Mouse (Mus musculus): ENCODE measurements at regions not wholly inside any gene's neighbourhood (a gene's known extent, or its start where the extent isn't known, plus 50 kb on each side); places are given as distances from the start of the nearest gene placed in this dataset.

- H3K27ac ChIP-seq, result no peak overlapping the region
- peak overlapping the region; percentile 34; the same call in 1 of the 2 replicates for H3K4me2 ChIP-seq
- H3K4me3 ChIP-seq, result no peak overlapping the region
- peaks cover 9% of the 10 kb centered on the region for H3K4me1 ChIP-seq
- 53% methylated on average over 17 of the region's 17 CpGs for WGBS
- peak overlapping the region; percentile 41; the same call in 1 of the 2 replicates for H3K9ac ChIP-seq
- no peaks in the 10 kb centered on the region for H3K9me3 ChIP-seq
- no peak for ATAC-seq (ENCODE audit: insufficient number of reproducible peaks, insufficient read depth, low FRiP score, low TSS enrichment, low read depth)
- no peaks in the 10 kb centered on the region for H3K27me3 ChIP-seq
- no peaks in the 10 kb centered on the region for H3K36me3 ChIP-seq
Observed at GRCm38 (mm10) chr2:169158005-169158673, 202.8 kb upstream of the Zfp64 start.

DNA sequence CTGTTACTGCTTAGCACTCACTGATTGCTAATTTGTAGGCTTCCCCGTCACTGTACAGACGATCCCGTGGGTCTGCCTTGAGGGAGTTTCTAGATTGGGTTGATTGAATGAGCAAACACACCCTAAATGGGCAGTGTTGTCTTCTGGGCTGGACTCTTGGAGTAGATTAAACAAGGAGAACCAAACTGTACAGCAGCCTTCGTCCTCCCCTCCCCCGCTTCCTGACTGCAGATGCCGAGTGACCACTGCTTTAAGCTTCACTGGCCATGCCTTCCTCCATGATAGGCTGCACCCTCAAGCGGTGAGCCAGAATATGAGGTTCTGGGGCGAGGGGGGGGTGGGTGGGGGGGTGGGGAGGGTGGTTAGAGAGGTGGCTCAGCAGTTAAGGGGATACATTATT is 201.5 kb upstream of the Zfp64 start:
- H3K4me1 ChIP-seq, result peaks cover 9% of the 10 kb centered on the region
- H3K27ac ChIP-seq, result no peak overlapping the region
- H3K4me2 ChIP-seq, result no peak overlapping the region
- H3K36me3 ChIP-seq, result no peaks in the 10 kb centered on the region
- H3K27me3 ChIP-seq, result no peaks in the 10 kb centered on the region
- 0 out of 2 replicates have a peak overlapping the region, but pooled peaks have one; percentile 21 for H3K9ac ChIP-seq
- WGBS, result 40% methylated on average over 8 of the region's 8 CpGs
- H3K4me3 ChIP-seq, result no peak overlapping the region
- ATAC-seq (ENCODE audit: insufficient number of reproducible peaks, insufficient read depth, low FRiP score, low TSS enrichment, low read depth), result no peak
- H3K9me3 ChIP-seq, result no peaks in the 10 kb centered on the region

- WGBS, result 80% methylated on average over 12 of the region's 12 CpGs
- ATAC-seq (ENCODE audit: insufficient number of reproducible peaks, insufficient read depth, low FRiP score, low TSS enrichment, low read depth), result no peak
Observed at GRCm38 (mm10) chr2:169154881-169155280, 199.5 kb upstream of the Zfp64 start.

DNA sequence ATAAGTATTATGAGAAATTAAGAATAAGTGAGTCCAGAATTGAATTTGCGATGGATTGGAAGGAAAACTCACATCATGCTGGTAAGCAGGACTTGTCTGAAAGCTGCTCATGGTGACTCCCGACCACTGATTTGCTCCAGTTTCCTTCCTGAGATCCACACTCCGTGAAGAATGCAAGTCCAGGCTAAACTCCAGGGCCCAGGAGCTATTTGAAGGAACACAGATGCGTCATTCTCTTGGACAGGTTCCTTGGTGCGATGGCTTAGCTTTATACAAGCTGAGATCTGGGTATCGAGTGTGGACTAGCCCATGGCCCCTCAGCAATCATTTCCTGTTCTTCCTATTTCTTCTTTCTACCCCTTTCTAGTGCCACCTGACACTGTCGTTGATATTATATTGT is 192.3 kb upstream of the Zfp64 start:
- no peak overlapping the region for H3K4me3 ChIP-seq
- no peaks in the 10 kb centered on the region for H3K9me3 ChIP-seq
- ATAC-seq (ENCODE audit: insufficient number of reproducible peaks, insufficient read depth, low FRiP score, low TSS enrichment, low read depth), result no peak
- no peaks in the 10 kb centered on the region for H3K4me1 ChIP-seq
- no peaks in the 10 kb centered on the region for H3K36me3 ChIP-seq
- H3K9ac ChIP-seq, result no peak overlapping the region
- no peaks in the 10 kb centered on the region for H3K27me3 ChIP-seq
- no peak overlapping the region for H3K27ac ChIP-seq
- WGBS, result 75% methylated on average over 7 of the region's 7 CpGs
- no peak overlapping the region for H3K4me2 ChIP-seq

More at GRCm38 (mm10) chr2:169154881-169155280, 199.5 kb upstream of the Zfp64 start:
- no peaks in the 10 kb centered on the region for H3K9me3 ChIP-seq
- no peak overlapping the region for H3K27ac ChIP-seq
- H3K4me2 ChIP-seq, result no peak overlapping the region
- H3K4me1 ChIP-seq, result peaks cover 9% of the 10 kb centered on the region
- H3K9ac ChIP-seq, result no peak overlapping the region
- no peak overlapping the region for H3K4me3 ChIP-seq
- no peaks in the 10 kb centered on the region for H3K27me3 ChIP-seq
- no peaks in the 10 kb centered on the region for H3K36me3 ChIP-seq

DNA sequence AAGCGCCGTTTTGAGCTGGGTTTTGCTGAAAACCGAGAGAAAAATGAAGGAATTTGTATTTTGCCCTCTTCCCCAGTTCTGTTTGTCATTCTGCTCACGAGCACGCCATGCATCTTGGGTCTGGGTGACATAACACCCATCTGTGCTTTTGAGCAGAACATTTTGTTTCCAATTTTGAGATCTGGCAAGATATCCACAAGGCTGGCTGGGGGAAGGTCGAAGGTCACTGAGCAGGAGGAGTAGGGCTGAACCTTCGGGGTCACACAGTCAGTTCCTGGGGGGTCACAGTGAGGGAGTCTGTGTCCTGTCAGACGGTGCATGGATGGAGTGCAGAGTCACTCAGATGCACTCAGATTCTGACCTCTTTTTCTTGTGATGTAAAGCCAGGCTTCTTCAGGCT is 186.8 kb upstream of the Zfp64 start:
- WGBS, result 65% methylated on average over 8 of the region's 8 CpGs
- no peak overlapping the region for H3K4me2 ChIP-seq
- H3K9me3 ChIP-seq, result no peaks in the 10 kb centered on the region
- no peak overlapping the region for H3K27ac ChIP-seq
- no peak overlapping the region for H3K9ac ChIP-seq
- H3K4me3 ChIP-seq, result no peak overlapping the region
- H3K4me1 ChIP-seq, result peaks cover 7% of the 10 kb centered on the region; the same call in 1 of the 2 replicates
- no peak for ATAC-seq (ENCODE audit: insufficient number of reproducible peaks, insufficient read depth, low FRiP score, low TSS enrichment, low read depth)
- H3K27me3 ChIP-seq, result no peaks in the 10 kb centered on the region
- H3K36me3 ChIP-seq, result no peaks in the 10 kb centered on the region

GRCm38 (mm10) chr2:169133855-169134254 is 178.5 kb upstream of the Zfp64 start:
- H3K27me3 ChIP-seq, result no peaks in the 10 kb centered on the region
- no peak overlapping the region for H3K4me2 ChIP-seq
- no peak overlapping the region for H3K9ac ChIP-seq
- H3K36me3 ChIP-seq, result no peaks in the 10 kb centered on the region
- peaks cover 3% of the 10 kb centered on the region; the same call in 1 of the 2 replicates for H3K4me1 ChIP-seq
- no peak for ATAC-seq (ENCODE audit: insufficient number of reproducible peaks, insufficient read depth, low FRiP score, low TSS enrichment, low read depth)
- 66% methylated on average over 15 of the region's 15 CpGs for WGBS
- H3K4me3 ChIP-seq, result no peak overlapping the region
- no peak overlapping the region for H3K27ac ChIP-seq
- H3K9me3 ChIP-seq, result no peaks in the 10 kb centered on the region

DNA sequence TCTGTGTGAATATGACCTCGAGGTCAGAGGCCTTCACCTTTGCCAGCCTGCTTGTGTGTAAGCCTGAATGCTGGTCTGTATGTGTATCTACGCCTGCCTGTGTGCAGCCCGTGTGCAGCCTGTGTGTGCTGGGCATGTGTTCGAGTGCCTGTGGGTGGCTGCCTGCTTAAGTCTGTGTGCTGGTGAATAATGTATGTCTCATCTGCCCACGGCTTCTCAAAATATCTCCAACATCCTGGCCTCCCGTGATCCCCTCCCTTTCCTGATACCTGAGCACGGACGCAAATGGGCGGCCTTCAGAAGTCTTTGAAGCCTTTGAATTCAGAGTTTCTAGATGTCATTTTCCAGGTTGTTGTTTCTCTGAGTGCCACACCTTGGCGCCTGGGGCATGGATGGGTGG is 170.1 kb upstream of the Zfp64 start:
- Histone ChIP-seq H3K9me3 (peaks cover 10% of the 10 kb centered on the region), H3K27me3 (no peaks in the 10 kb centered on the region), H3K9ac (no peak overlapping the region), H3K4me2 (no peak overlapping the region), H3K27ac (no peak overlapping the region), H3K4me1 (no peaks in the 10 kb centered on the region), H3K36me3 (no peaks in the 10 kb centered on the region), H3K4me3 (no peak overlapping the region)
- ATAC-seq (ENCODE audit: insufficient number of reproducible peaks, insufficient read depth, low FRiP score, low TSS enrichment, low read depth), result no peak
- WGBS, result 85% methylated on average over 10 of the region's 10 CpGs

DNA sequence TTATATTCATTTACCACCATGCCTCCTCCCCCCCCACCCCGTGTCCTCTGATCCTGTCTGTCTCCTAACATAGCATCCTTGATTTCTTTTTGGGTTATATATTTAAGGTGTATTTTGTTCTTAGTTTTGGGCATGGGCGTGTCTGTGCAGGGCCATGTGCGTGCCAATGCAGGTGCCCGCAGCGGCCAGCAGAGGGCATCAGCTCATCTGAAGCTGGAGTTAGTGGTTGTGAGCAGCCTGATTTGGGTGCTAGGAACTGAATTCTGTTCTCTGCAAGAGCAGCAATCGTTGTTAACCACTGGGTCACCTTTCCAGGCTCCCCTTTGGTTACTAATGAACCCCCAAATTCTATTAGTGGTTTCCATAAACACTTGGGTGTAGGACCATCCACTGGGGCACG is 167.5 kb upstream of the Zfp64 start:
- H3K36me3 ChIP-seq, result no peaks in the 10 kb centered on the region
- no peaks in the 10 kb centered on the region for H3K4me1 ChIP-seq
- WGBS, result 90% methylated on average over 7 of the region's 7 CpGs
- H3K27me3 ChIP-seq, result no peaks in the 10 kb centered on the region
- H3K27ac ChIP-seq, result no peak overlapping the region
- ATAC-seq (ENCODE audit: insufficient number of reproducible peaks, insufficient read depth, low FRiP score, low TSS enrichment, low read depth), result no peak
- H3K9ac ChIP-seq, result no peak overlapping the region
- no peak overlapping the region for H3K4me2 ChIP-seq
- H3K4me3 ChIP-seq, result no peak overlapping the region
- peaks cover 10% of the 10 kb centered on the region for H3K9me3 ChIP-seq

GRCm38 (mm10) chr2:169116841-169117240 is 161.5 kb upstream of the Zfp64 start:
- WGBS, result 42% methylated on average over 10 of the region's 10 CpGs
- no peaks in the 10 kb centered on the region for H3K27me3 ChIP-seq
- no peak for ATAC-seq (ENCODE audit: insufficient number of reproducible peaks, insufficient read depth, low FRiP score, low TSS enrichment, low read depth)
- H3K4me3 ChIP-seq, result no peak overlapping the region
- no peak overlapping the region for H3K9ac ChIP-seq
- no peak overlapping the region for H3K27ac ChIP-seq
- H3K36me3 ChIP-seq, result no peaks in the 10 kb centered on the region
- no peaks in the 10 kb centered on the region for H3K9me3 ChIP-seq
- H3K4me2 ChIP-seq, result no peak overlapping the region
- no peaks in the 10 kb centered on the region for H3K4me1 ChIP-seq

- H3K9ac ChIP-seq, result no peak overlapping the region
- WGBS, result 82% methylated on average over 4 of the region's 4 CpGs
- no peak overlapping the region for H3K27ac ChIP-seq
- no peaks in the 10 kb centered on the region for H3K27me3 ChIP-seq
- H3K4me2 ChIP-seq, result no peak overlapping the region
- no peaks in the 10 kb centered on the region for H3K36me3 ChIP-seq
- no peaks in the 10 kb centered on the region for H3K4me1 ChIP-seq
- no peak overlapping the region for H3K4me3 ChIP-seq
- ATAC-seq (ENCODE audit: insufficient number of reproducible peaks, insufficient read depth, low FRiP score, low TSS enrichment, low read depth), result no peak
- H3K9me3 ChIP-seq, result peaks cover 3% of the 10 kb centered on the region; the same call in 1 of the 2 replicates
Observed at GRCm38 (mm10) chr2:169109044-169109443, 153.7 kb upstream of the Zfp64 start.

DNA sequence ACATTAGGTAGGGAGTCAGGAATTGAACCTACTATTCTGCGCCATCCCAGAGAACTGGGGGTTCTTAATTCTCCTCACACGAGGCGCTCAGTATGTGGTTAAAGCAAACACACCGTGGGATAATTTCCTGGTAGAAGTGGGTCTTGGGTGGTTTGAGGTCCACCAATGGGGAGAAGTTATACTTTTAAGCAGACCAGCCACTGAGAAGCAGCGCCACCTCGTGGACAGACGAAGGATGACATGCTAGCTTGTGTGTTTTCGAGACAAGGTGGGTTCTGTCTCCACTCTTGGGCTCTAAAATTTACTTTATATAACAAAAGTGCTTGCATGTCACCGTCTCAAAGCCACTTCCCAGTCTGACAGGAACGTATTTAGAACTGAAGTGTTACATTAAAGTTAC is 152.7 kb upstream of the Zfp64 start:
- Histone ChIP-seq H3K36me3 (no peaks in the 10 kb centered on the region), H3K4me3 (no peak overlapping the region), H3K4me1 (no peaks in the 10 kb centered on the region), H3K4me2 (no peak overlapping the region), H3K9ac (no peak overlapping the region), H3K9me3 (peaks cover 3% of the 10 kb centered on the region; the same call in 1 of the 2 replicates), H3K27ac (no peak overlapping the region), H3K27me3 (no peaks in the 10 kb centered on the region)
- no peak for ATAC-seq (ENCODE audit: insufficient number of reproducible peaks, insufficient read depth, low FRiP score, low TSS enrichment, low read depth)
- WGBS, result 44% methylated on average over 10 of the region's 10 CpGs

DNA sequence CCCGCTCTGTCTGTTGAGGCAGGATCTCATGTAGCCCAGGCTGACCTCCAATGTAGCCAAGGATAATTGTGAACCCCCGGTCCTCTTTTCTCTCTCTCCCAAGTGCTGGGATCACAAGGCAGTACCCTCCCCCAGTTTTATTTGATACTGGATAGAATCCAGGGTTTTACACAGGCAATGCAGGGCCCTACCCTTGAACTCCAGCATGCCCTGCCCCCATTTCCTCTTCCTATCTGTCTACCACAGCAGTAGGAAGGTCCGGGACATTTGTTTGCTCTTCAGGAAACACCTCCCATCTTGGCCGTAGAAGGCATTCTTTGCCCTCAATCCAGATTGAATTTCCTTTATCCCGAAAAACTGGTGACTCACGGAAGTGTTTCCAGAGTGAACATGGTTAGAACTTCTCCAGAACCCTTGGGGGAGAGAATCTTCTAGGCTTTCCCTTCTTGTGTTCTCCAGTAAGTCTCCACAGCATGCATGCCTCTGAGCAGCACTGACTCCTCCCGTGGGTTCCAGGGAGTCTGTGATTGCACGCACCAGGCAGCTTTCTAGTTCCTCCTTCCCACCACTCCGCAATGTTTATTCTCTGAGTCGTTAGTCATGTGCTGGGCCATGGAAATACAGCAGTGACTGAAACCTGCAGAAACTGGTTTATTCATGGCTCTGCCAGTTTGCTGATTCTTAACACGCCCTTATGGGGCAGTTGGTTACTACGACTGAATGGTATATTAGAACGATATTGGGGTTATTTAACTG is 146.3 kb upstream of the Zfp64 start:
- Histone ChIP-seq H3K4me1 (no peaks in the 10 kb centered on the region), H3K9ac (no peak overlapping the region), H3K27me3 (no peaks in the 10 kb centered on the region), H3K4me3 (no peak overlapping the region), H3K36me3 (no peaks in the 10 kb centered on the region), H3K9me3 (no peaks in the 10 kb centered on the region; the same call in 1 of the 2 replicates), H3K27ac (no peak overlapping the region), H3K4me2 (no peak overlapping the region)
- no peak for ATAC-seq (ENCODE audit: insufficient number of reproducible peaks, insufficient read depth, low FRiP score, low TSS enrichment, low read depth)
- 90% methylated on average over 13 of the region's 13 CpGs for WGBS

All from embryonic facial prominence, embryonic 13.5 days (tissue).